Mouse (Mus musculus): ENCODE data around the gene Fam133b. TPM values are rescaled to one million over a fixed set of nuclear protein-coding genes. Genes with fewer than 3 reads are reported as not detected.

Fam133b gene
- polyA plus RNA-seq (2014; fragmentation: Nextera tagmentation; extraction: Ambion mirVana) = 17.1 and 20.1 TPM in 2 replicates

- H3K4me1 ChIP-seq (ENCODE audit: control insufficient read depth in 2 of 2, insufficient read depth in 2 of 2, low read length in 2 of 2) = peaks cover 2 to 14% of the 10 kb centered on the region in 2 experiments; a peak in 3 of 4 replicates
- peak within 1 kb of the TSS; percentile 83 for H3K4me2 ChIP-seq (ENCODE audit: low read length)
- H3K27ac ChIP-seq (replicated peaks in 1 of 2; ENCODE audit: control insufficient read depth in 1 of 2, insufficient read depth in 1 of 2, low read depth in 2 of 2, low read length in 2 of 2) = peak within 1 kb of the TSS; percentile 90 to 92
- H3K36me3 ChIP-seq (ENCODE audit: control insufficient read depth, insufficient read depth, low read length) = peaks cover 14% of the 10 kb centered on the region; the same call in 1 of the 2 replicates
- H3K4me3 ChIP-seq (ENCODE audit: control insufficient read depth in 1 of 2, insufficient read depth in 1 of 2, low read depth in 1 of 2, low read length in 2 of 2) = peak within 1 kb of the TSS; percentile 64 to 98
- no peaks in the 10 kb centered on the region for H3K27me3 ChIP-seq (ENCODE audit: control insufficient read depth, insufficient read depth, low read length)
- WGBS = under 1% methylated on average over 68 of the region's 80 CpGs
- no peaks in the 10 kb centered on the region for H3K9me3 ChIP-seq (ENCODE audit: control insufficient read depth, low read length)
- peak; percentile 94 for ATAC-seq (ENCODE audit: insufficient number of reproducible peaks, insufficient read depth, low FRiP score, low read depth)
- peak within 1 kb of the TSS; percentile 87 for H3K9ac ChIP-seq (ENCODE audit: low read length)
Observed at GRCm38 (mm10) chr5:3543629-3544479, at the start of gene Fam133b. Gene Fam133b (plus strand): TSS chr5:3543833.

DNA sequence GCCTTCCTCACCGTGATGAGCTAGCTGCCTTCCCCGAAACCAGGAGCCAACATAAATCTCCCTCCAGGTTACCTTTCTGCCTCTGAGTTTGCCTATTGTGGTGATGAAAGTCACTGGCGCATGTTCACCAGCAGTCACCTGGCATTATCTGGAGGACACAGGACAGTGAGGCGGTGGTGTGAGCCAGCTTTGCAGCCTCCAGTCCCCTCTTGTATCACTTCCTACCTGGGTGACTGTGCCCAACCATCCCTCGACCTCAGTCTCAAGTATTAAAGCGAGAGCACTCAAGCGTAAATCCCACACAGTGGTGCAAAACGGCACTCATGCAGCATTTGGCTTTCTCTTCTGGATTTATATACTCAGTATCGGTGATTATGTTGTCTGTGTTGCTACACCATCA is 49.7 kb upstream of the Fam133b start:
- ATAC-seq (ENCODE audit: insufficient number of reproducible peaks, insufficient read depth, low FRiP score, low read depth) = no peak
- Histone ChIP-seq H3K9me3 (ENCODE audit: control insufficient read depth, low read length) (no peaks in the 10 kb centered on the region), H3K27ac (replicated peaks in 1 of 2; ENCODE audit: control insufficient read depth in 1 of 2, insufficient read depth in 1 of 2, low read depth in 2 of 2, low read length in 2 of 2) (no peak overlapping the region), H3K4me2 (ENCODE audit: low read length) (no peak overlapping the region), H3K9ac (ENCODE audit: low read length) (no peak overlapping the region), H3K4me3 (ENCODE audit: control insufficient read depth in 1 of 2, insufficient read depth in 1 of 2, low read depth in 1 of 2, low read length in 2 of 2) (no peak overlapping the region), H3K4me1 (ENCODE audit: control insufficient read depth in 2 of 2, insufficient read depth in 2 of 2, low read length in 2 of 2) (peaks cover 4 to 12% of the 10 kb centered on the region in 2 experiments; a peak in 3 of 4 replicates), H3K27me3 (ENCODE audit: control insufficient read depth, insufficient read depth, low read length) (no peaks in the 10 kb centered on the region), H3K36me3 (ENCODE audit: control insufficient read depth, insufficient read depth, low read length) (peaks cover 7% of the 10 kb centered on the region; the same call in 1 of the 2 replicates)
- 89% methylated on average over 9 of the region's 9 CpGs for WGBS

DNA sequence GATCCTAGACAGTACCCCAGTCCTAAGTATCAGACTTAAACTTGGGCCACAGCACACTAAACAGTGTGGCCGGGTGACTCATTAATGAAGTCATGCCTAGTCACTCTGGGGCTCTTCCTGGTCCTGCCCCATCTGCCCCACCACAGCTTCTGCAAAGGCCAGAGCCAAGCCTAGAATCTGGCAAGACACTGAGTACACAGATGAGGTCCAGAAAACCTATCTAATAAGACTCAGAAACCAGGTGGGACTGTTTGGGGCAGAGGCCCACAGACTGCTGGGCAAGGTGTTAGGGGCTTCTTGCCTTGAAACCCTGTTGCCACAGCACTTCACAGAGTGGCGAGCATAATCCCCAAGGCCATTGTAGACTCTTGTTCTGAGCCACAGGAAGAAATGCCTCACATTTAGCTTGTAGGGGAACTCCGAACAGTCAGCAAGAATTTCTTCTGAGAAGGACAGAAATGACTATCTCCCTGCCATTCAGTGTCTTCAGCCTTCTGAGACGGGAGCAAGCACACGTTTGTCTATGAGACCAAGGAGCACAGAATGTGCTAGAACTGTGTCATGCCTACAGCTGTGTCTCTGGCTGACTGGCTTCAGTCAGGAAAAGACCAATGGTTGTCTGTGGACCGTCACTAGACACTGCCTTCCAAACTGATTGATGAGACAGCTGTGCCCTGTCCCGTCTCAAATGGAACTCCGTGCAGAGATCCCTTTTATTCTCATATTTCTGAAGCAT is 49.0 kb upstream of the Fam133b start:
- no peaks in the 10 kb centered on the region for H3K27me3 ChIP-seq (ENCODE audit: control insufficient read depth, insufficient read depth, low read length)
- peaks cover 7% of the 10 kb centered on the region; the same call in 1 of the 2 replicates for H3K36me3 ChIP-seq (ENCODE audit: control insufficient read depth, insufficient read depth, low read length)
- peaks cover 4 to 12% of the 10 kb centered on the region in 2 experiments; a peak in 3 of 4 replicates for H3K4me1 ChIP-seq (ENCODE audit: control insufficient read depth in 2 of 2, insufficient read depth in 2 of 2, low read length in 2 of 2)
- no peak overlapping the region for H3K4me3 ChIP-seq (ENCODE audit: control insufficient read depth in 1 of 2, insufficient read depth in 1 of 2, low read depth in 1 of 2, low read length in 2 of 2)
- WGBS = 85% methylated on average over 8 of the region's 8 CpGs
- H3K27ac ChIP-seq (replicated peaks in 1 of 2; ENCODE audit: control insufficient read depth in 1 of 2, insufficient read depth in 1 of 2, low read depth in 2 of 2, low read length in 2 of 2) = no peak overlapping the region
- H3K9ac ChIP-seq (ENCODE audit: low read length) = no peak overlapping the region
- H3K4me2 ChIP-seq (ENCODE audit: low read length) = no peak overlapping the region
- ATAC-seq (ENCODE audit: insufficient number of reproducible peaks, insufficient read depth, low FRiP score, low read depth) = no peak
- H3K9me3 ChIP-seq (ENCODE audit: control insufficient read depth, low read length) = no peaks in the 10 kb centered on the region

DNA sequence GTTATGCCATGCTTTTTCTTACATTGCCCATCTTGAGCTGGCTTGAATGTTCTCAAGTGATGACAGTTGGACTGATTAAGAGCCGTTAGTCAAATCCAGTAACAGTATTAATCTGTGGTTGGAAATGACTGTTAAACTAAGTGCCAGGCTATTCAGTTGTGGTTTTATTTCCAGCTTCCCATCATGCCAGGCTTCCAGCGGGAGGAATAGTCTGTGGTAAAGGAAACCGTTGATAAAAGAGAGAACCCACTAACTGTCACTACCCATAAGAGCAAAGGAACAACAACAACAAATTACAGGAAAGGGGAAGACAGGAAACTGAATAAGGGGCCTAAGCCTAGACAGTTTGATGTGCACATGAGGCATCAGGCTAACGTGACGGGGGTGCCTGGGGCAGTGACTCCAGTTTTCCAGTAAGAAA is 46.1 kb upstream of the Fam133b start:
- ATAC-seq (ENCODE audit: insufficient number of reproducible peaks, insufficient read depth, low FRiP score, low read depth) = no peak
- Histone ChIP-seq H3K27me3 (ENCODE audit: control insufficient read depth, insufficient read depth, low read length) (no peaks in the 10 kb centered on the region), H3K4me2 (ENCODE audit: low read length) (no peak overlapping the region), H3K4me3 (ENCODE audit: control insufficient read depth in 1 of 2, insufficient read depth in 1 of 2, low read depth in 1 of 2, low read length in 2 of 2) (no peak overlapping the region), H3K9me3 (ENCODE audit: control insufficient read depth, low read length) (no peaks in the 10 kb centered on the region), H3K4me1 (ENCODE audit: control insufficient read depth in 2 of 2, insufficient read depth in 2 of 2, low read length in 2 of 2) (peaks cover 9 to 17% of the 10 kb centered on the region in 2 experiments), H3K36me3 (ENCODE audit: control insufficient read depth, insufficient read depth, low read length) (peaks cover 7% of the 10 kb centered on the region; the same call in 1 of the 2 replicates), H3K9ac (ENCODE audit: low read length) (no peak overlapping the region), H3K27ac (replicated peaks in 1 of 2; ENCODE audit: control insufficient read depth in 1 of 2, insufficient read depth in 1 of 2, low read depth in 2 of 2, low read length in 2 of 2) (no peak overlapping the region)
- WGBS = 60% methylated on average over 5 of the region's 5 CpGs

DNA sequence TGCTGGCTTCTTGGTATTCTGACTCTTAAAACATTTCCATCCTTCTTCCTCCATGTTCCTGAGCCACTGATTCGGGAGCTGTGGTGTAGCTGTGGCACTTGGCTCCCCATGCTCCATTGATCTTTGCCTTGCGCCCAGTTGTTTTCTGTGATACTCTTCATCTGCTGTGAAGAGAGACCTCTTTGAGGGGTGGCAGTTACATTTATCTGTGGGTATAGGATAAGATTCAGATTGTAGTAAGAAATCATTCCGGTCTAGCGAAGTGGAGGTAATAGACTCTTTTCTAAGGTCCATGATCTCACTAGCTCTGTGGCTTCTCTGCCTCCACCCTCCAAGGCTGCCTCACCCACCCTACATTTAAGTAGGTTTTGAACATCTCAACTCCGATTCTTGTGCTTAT is 43.3 kb upstream of the Fam133b start:
- no peak overlapping the region for H3K4me2 ChIP-seq (ENCODE audit: low read length)
- H3K4me3 ChIP-seq (ENCODE audit: control insufficient read depth in 1 of 2, insufficient read depth in 1 of 2, low read depth in 1 of 2, low read length in 2 of 2) = no peak overlapping the region
- H3K9ac ChIP-seq (ENCODE audit: low read length) = no peak overlapping the region
- no peak overlapping the region for H3K27ac ChIP-seq (replicated peaks in 1 of 2; ENCODE audit: control insufficient read depth in 1 of 2, insufficient read depth in 1 of 2, low read depth in 2 of 2, low read length in 2 of 2)
- WGBS = 87% methylated on average over 5 of the region's 5 CpGs
- ATAC-seq (ENCODE audit: insufficient number of reproducible peaks, insufficient read depth, low FRiP score, low read depth) = no peak
- H3K9me3 ChIP-seq (ENCODE audit: control insufficient read depth, low read length) = no peaks in the 10 kb centered on the region
- H3K4me1 ChIP-seq (ENCODE audit: control insufficient read depth in 2 of 2, insufficient read depth in 2 of 2, low read length in 2 of 2) = peaks cover 18 to 31% of the 10 kb centered on the region in 2 experiments
- H3K27me3 ChIP-seq (ENCODE audit: control insufficient read depth, insufficient read depth, low read length) = no peaks in the 10 kb centered on the region
- no peaks in the 10 kb centered on the region for H3K36me3 ChIP-seq (ENCODE audit: control insufficient read depth, insufficient read depth, low read length)

- Histone ChIP-seq H3K27ac (replicated peaks in 1 of 2; ENCODE audit: control insufficient read depth in 1 of 2, insufficient read depth in 1 of 2, low read depth in 2 of 2, low read length in 2 of 2) (no peak overlapping the region; a peak in 1 of 4 replicates), H3K4me2 (ENCODE audit: low read length) (peak overlapping the region; percentile 19; the same call in 1 of the 2 replicates)
- WGBS = 69% methylated on average over 8 of the region's 8 CpGs
Observed at GRCm38 (mm10) chr5:3500957-3501563, 42.6 kb upstream of the Fam133b start.

DNA sequence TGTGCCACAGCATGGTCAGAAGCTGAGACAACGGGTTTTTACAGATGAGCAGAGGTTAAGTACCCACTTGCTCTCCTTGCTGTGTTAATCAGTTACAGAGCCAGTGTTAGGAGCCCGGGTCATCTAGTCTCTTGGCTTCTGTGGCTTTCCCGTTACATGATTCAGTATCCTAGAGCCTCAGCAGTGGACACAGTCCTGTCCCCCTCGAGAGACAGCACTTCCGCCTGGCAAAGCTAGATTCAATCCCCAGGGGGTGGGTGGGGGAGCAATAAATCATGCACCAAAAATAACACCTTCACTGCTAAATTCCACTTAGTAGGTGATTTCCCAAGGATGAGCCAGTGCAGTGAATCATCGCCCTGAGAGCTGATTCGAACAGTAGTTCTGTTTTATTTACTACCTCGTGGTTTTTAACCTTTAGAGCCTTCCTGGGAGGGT is 42.0 kb upstream of the Fam133b start:
- Histone ChIP-seq H3K9ac (ENCODE audit: low read length) (0 out of 2 replicates have a peak overlapping the region, but pooled peaks have one; percentile 21), H3K4me1 (ENCODE audit: control insufficient read depth in 2 of 2, insufficient read depth in 2 of 2, low read length in 2 of 2) (peaks cover 18 to 31% of the 10 kb centered on the region in 2 experiments), H3K27me3 (ENCODE audit: control insufficient read depth, insufficient read depth, low read length) (no peaks in the 10 kb centered on the region), H3K9me3 (ENCODE audit: control insufficient read depth, low read length) (no peaks in the 10 kb centered on the region), H3K4me2 (ENCODE audit: low read length) (peak overlapping the region; percentile 19; the same call in 1 of the 2 replicates), H3K36me3 (ENCODE audit: control insufficient read depth, insufficient read depth, low read length) (no peaks in the 10 kb centered on the region), H3K27ac (replicated peaks in 1 of 2; ENCODE audit: control insufficient read depth in 1 of 2, insufficient read depth in 1 of 2, low read depth in 2 of 2, low read length in 2 of 2) (no peak overlapping the region; a peak in 1 of 4 replicates), H3K4me3 (ENCODE audit: control insufficient read depth in 1 of 2, insufficient read depth in 1 of 2, low read depth in 1 of 2, low read length in 2 of 2) (no peak overlapping the region)
- ATAC-seq (ENCODE audit: insufficient number of reproducible peaks, insufficient read depth, low FRiP score, low read depth) = no peak
- WGBS = 38% methylated on average over 8 of the region's 8 CpGs

More at GRCm38 (mm10) chr5:3500957-3501563, 42.6 kb upstream of the Fam133b start:
- Histone ChIP-seq H3K4me3 (ENCODE audit: control insufficient read depth in 1 of 2, insufficient read depth in 1 of 2, low read depth in 1 of 2, low read length in 2 of 2) (no peak overlapping the region), H3K36me3 (ENCODE audit: control insufficient read depth, insufficient read depth, low read length) (no peaks in the 10 kb centered on the region), H3K9ac (ENCODE audit: low read length) (no peak overlapping the region), H3K4me1 (ENCODE audit: control insufficient read depth in 2 of 2, insufficient read depth in 2 of 2, low read length in 2 of 2) (peaks cover 18 to 31% of the 10 kb centered on the region in 2 experiments), H3K27me3 (ENCODE audit: control insufficient read depth, insufficient read depth, low read length) (no peaks in the 10 kb centered on the region), H3K9me3 (ENCODE audit: control insufficient read depth, low read length) (no peaks in the 10 kb centered on the region)
- no peak for ATAC-seq (ENCODE audit: insufficient number of reproducible peaks, insufficient read depth, low FRiP score, low read depth)
